Mouse (Mus musculus) CH12.LX (cell line): ENCODE measurements at regions not wholly inside any gene's neighbourhood (a gene's known extent, or its start where the extent isn't known, plus 50 kb on each side); places are given as distances from the start of the nearest gene placed in this dataset.

Experiments used
- NELFE ChIP-seq: IDR thresholded peaks from 2 replicates; pipeline ENCODE4 v1.6.1; 2011; ENCODE audit warnings: low read depth, low read length, improper control_type of control experiment
- USF2 ChIP-seq: conservative IDR thresholded peaks from 2 replicates; pipeline ENCODE4 v1.6.1; 2011; ENCODE audit warnings: low read depth, low read length, improper control_type of control experiment

DNA sequence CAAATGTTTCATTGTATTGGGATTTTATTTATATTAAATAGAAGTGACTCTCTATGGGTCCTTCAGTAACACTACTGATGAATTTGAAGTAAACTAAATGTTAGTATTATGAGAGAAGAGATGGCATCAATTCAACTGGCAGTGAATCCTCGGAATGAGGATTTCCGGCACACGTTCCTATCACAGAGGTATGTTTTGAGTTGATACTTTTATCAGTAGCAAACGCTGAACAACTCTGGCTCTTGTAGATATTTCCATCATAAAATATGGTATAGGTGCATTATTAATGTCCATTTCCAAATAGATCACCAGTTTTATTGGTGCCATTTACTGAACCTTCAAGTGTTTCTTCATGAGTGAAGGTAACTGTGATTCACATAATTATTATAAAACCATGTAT, 123.7 kb upstream of the Syt1 start:
- TF ChIP-seq NELFE (no peak), USF2 (no peak)
